Mouse (Mus musculus) fat pad, adult 2 months (tissue): ENCODE results near the gene Bud31.
"Not testable (repeated sequence)": the region's sequence is repeated elsewhere in the genome, so short reads cannot be mapped to it uniquely, and the experiment has no call there.

Source experiments
- DNase-seq: peaks from one replicate; pipeline ENCODE4 v3.0.0-alpha.2; 2011; ENCODE audit warnings: low read depth, low spot score; ENCODE audit errors: extremely low read depth

Bud31 gene

GRCm38 (mm10) chr5:145139571-145140519, at the start of gene Bud31, which contains the start of gene Pdap1:
TSS of gene Bud31 (plus strand) at chr5:145140362.
TSS of gene Pdap1 (minus strand) at chr5:145140238.
- DNase-seq = no peak

- no peak for DNase-seq
Observed at GRCm38 (mm10) chr5:145096195-145096594, 44.0 kb upstream of the Bud31 start.

- no peak for DNase-seq
Observed at GRCm38 (mm10) chr5:145098340-145098821, 41.8 kb upstream of the Bud31 start.

DNA sequence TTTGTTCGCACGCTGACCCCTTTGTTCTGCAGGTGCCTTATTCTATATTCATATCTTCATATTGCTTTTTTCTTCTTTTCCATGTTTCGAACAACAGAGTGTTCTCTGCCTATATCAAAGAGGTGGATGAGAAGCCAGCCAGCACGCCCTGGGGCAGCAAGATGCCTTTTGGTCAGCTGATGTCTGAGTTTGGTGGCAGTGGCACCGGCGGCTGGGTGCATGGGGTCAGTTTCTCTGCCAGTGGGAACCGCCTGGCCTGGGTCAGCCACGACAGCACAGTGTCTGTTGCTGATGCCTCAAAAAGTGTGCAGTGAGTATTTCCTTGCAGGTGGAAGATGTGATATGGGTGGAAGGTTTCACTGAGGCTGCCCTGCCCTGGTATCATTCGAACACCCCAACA, 39.2 kb upstream of the Bud31 start:
- no peak for DNase-seq

DNA sequence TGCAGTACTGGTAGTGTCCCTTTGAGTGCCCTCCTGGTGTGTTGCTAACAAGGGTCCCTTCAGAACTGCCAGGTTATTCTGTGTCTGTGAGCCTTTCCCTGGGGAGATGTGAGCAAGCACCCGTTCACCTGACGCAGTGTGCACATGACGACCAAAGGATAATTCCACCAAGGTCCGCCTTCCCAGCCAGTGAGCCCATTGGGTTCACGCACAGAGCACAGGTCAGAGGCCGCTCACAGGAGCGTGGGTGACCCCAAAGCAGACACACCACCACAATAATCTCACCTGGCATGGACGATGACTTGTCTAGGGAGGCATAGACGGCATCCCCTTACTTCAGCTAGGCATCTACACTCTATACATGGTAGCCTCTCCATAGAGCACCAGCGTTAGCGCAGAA, 38.7 kb upstream of the Bud31 start:
- not testable (repeated sequence) for DNase-seq

DNA sequence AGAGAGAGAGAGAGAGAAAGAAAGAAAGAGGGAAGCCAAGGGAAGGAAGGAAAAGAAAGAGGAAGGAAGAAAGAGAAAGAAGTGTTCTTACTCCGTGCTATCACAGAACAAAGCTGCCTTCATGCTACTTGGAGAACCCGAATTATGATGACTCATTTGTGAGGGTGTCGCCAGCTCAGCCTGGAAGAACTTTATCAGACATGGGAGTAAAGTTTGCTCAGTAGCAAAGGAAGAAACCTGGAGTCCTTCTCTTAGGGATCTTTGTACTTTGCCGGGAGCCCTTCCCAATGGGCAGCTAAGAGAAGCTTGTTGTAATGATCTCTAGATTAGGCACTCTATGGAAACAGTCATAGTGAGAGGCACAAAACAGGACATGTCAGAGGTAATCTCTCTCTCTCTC, 37.5 kb upstream of the Bud31 start:
- no peak for DNase-seq

GRCm38 (mm10) chr5:145104328-145104727, 35.8 kb upstream of the Bud31 start:
- DNase-seq = no peak

DNA sequence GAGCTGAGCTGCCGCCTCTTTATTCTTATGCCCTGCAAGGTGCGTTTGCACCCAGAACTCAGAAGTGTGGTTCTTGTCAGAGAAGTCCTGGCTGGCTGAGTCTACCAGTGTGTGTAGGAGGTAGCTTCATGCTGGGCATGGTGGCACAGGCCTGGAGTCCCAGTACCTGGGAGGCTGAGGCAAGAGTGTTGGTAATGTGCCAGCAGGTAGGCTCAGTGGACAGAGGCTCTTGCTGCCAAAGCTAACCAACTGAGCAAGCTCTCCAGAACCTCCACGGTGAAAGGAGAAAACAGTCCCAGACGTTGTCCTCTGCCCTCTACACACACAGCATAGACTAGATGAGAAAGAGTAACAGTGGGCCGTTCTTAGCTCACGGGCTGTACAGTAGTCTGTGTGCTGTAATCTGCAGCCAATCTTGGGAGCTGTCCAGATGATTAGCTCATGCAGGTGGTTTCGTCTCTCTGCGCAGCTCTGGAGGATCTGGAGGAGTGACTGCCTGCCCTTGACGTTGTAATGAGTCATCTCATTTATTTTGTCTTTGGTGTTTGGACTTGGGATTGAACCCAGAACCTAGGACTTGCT, 34.4 kb upstream of the Bud31 start:
- peak; percentile 91 for DNase-seq

DNA sequence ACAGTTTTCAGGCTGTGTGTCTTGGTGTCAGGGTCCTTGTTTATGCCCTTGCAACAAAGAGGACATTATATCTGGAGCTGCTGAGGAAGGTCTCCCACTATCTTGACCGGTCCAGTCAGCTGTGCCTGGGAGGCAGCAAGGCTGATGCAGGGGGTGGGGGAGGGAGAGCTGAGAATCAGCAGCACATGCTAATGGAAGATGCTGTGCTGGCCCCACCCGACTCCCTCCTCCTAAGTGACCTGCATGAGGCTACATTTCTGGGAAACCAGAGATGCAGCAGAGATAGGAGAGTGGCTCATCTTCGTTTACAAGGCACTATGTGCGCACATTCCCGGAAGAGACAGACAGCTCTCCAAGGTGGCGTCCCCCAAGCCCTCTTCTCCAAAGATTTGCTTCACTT, 29.8 kb upstream of the Bud31 start:
- no peak for DNase-seq

GRCm38 (mm10) chr5:145112566-145112965, 27.6 kb upstream of the Bud31 start:
- DNase-seq = no peak

- DNase-seq = no peak
Observed at GRCm38 (mm10) chr5:145113416-145113815, 26.7 kb upstream of the Bud31 start.

GRCm38 (mm10) chr5:145114071-145114605, 26.0 kb upstream of the Bud31 start, which contains the start of gene Arpc1b:
TSS of gene Arpc1b (plus strand) at chr5:145114215.
- DNase-seq = no peak

GRCm38 (mm10) chr5:145114606-145115473, 25.3 kb upstream of the Bud31 start:
- no peak for DNase-seq

- no peak for DNase-seq
Observed at GRCm38 (mm10) chr5:145115736-145116135, 24.4 kb upstream of the Bud31 start.

- DNase-seq = peak; percentile 86
Observed at GRCm38 (mm10) chr5:145116316-145116715, 23.8 kb upstream of the Bud31 start.

DNA sequence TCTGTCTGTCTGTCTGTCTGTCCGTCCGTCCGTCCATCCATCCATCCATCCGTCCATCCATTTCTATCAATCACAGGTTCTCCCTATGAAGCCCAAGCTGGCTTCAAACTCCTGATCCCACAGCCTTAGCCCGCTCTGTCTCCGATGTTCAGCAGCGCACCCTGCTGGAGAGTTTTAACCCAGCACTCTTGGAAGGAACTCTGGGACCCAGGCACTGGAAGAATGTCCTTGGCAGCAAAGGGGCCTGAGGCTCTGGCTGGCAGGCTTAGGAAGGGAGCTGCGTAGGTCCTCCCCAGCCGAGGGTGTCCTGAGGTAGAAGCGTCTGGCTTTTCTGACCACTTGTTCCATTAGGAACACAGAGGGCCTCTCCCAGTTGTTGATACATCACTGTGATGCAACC, 23.2 kb upstream of the Bud31 start:
- DNase-seq = no peak

GRCm38 (mm10) chr5:145118005-145118404, 22.2 kb upstream of the Bud31 start:
- DNase-seq = no peak

DNA sequence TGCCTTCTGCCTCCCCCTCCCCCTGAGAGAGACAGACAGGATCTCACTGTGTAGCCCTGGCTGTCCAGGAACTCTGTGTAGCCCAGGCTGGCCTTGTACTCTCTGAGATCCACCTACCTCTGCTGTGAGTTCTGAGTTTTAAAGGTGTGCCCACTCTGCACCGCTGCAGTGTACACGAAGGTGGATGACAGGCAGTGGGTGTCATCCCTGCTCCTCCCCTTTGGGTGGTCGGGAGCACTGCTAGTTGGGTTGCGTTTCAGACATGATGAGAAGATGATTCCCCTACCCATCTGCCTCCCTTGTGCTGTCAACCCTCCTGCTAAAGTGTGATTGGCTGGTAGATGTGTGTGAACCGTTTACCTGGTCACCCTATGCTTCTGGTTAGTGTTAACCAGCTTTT, 21.7 kb upstream of the Bud31 start:
- no peak for DNase-seq

- DNase-seq = no peak
Observed at GRCm38 (mm10) chr5:145119385-145119784, 20.8 kb upstream of the Bud31 start.

DNA sequence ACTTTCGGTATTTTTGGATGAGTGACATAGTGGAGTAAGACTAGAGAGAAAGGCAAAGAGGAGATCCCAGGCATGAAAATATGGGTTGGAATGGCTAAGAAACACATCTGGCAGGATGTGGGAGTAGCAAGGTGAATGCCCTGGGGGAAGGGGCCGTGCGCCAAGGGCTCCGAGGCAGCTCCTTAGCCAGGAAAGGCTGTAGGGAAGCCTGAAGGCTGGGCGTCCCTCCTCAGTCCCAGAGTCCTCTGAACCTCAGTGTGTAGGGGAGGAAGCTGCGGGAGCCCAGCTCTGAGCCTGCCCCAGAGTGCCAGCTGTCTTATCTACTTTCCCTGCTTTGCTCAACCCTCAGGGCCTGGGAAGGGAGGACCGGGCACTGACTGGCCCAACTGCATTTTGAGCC, 19.2 kb upstream of the Bud31 start:
- DNase-seq = no peak

DNA sequence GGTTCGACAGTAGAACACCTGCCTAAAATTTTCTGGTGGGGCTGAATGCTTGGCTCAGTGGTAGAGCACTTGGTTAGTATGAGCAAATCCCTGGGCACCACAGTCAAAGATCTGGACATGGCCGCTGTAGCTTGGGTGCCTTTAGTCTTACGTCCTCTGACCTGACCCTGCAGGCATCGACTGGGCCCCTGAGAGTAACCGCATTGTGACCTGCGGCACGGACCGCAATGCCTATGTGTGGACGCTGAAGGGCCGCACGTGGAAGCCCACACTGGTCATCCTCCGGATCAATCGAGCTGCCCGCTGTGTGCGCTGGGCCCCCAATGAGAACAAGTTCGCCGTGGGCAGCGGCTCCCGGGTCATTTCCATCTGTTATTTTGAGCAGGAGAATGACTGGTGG, 16.8 kb upstream of the Bud31 start:
- DNase-seq = no peak
